Mouse (Mus musculus) layer of hippocampus, adult 11-12 months (tissue): ENCODE measurements around the gene 4933402N03Rik.
A peak's percentile ranks its signal among the peaks of the same experiment; 100 is the strongest.

Experiments
- DNase-seq: peaks from one replicate; pipeline ENCODE4 v3.0.0; 2022; ENCODE audit warnings: low spot score

The 4933402N03Rik gene

DNA sequence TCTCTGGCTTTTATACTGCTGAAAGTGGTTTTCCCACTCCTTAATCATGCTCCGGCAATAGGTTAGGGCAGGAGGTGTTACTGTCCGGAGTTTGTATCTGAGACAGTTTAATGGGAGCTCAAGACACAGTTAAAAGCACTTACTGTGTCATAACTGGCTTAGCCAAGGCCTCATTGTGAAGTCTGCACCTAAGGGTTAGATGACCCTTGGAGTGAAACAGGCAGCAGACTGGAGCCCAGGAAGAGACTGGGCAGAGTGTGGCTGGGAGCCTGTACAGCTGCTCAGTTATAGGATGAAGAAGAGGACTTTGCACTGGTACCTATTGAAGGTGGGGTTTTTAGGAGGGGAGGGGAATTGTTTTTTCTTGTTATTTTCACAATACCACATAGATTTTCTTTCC, at the start of gene 4933402N03Rik:
TSS of gene 4933402N03Rik (minus strand) at position 101 of the 400 bp plus-strand sequence.
- no peak for DNase-seq

- no peak for DNase-seq
These were observed 41.9 kb upstream of the 4933402N03Rik start for GRCm38 (mm10) chr7:131187996-131188395.

DNA sequence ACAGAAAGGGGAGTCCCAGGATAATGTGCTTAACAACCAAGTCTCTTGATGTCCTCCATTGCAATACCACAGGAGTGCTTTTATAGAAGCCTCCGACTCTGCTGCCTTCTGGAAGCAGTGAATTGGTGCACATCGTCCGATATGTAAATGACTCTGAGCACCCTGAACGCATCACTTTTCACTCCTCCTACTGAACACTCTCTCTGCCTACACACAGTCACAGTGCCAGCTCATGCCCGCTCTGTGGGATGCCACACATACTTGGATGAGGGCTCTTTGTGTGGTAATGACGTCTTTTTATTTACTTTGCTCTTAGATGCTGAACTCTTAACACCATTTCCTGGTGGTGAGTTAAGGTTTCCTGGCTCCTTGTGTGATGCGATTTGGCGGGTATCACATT, 40.9 kb upstream of the 4933402N03Rik start:
- DNase-seq = peak; percentile 19

DNA sequence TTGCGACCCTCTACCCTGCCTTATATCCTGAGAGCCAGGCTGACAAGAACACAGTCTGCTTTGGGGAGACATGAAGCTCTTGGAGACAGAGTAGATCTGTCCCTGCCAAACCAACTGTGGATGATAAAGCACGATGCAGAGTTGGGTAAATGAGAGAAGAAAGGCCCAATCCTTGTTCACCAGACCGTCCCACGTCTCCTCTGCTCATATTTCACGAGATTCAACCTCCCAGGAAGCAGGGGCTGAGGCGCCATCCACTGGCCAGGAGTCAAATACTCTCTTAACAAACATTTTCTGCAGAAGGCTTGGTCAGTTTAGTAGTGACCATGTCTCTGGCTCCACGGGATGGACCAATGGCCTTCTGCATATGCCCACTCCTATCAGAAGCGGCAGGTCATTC, 38.2 kb upstream of the 4933402N03Rik start:
- no peak for DNase-seq

DNA sequence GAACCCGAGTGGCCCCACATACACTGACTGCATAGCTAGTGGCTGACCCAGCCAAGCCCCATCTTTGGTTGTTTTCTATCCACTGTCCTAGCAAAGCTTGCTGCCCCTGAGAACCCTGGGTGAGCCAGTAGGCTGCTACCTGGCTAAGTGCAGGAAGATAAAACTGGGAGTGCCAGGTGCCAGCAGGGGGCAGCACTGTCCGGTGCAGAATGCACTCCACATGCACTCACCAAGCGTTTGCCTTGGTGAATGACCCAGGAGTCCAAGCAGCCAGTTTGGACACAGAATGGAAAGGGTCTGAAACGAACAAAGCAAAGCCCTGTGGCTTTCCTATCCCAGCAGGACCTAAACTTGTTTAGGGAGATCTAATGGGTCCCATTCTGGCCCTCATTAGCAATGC, 36.6 kb upstream of the 4933402N03Rik start:
- peak; percentile 22 for DNase-seq

- no peak for DNase-seq
These were observed 28.0 kb upstream of the 4933402N03Rik start, which contains the start of gene 5430419D17Rik for GRCm38 (mm10) chr7:131174121-131174520. TSS of gene 5430419D17Rik (plus strand) at chr7:131174402.

GRCm38 (mm10) chr7:131169099-131169498, 23.0 kb upstream of the 4933402N03Rik start:
- no peak for DNase-seq

DNA sequence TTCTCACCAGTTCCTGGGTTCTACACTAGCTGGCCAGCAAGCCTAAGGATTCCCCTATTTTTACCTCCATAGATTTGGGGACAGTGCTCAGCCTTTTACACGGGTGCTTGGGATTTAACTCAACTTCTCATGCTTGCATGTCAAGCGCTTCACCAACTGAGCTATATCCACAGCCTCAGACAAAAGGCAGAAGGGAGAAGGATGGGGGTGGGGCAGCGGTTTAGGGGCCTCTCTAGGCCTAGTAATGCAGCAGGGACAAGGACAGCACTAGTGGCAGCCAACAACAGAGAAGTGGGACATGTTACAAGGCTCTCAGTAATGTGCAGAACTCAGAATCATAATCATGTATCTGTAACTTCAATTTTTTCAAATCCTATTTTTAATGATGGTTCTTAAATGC, 21.7 kb upstream of the 4933402N03Rik start:
- no peak for DNase-seq

DNA sequence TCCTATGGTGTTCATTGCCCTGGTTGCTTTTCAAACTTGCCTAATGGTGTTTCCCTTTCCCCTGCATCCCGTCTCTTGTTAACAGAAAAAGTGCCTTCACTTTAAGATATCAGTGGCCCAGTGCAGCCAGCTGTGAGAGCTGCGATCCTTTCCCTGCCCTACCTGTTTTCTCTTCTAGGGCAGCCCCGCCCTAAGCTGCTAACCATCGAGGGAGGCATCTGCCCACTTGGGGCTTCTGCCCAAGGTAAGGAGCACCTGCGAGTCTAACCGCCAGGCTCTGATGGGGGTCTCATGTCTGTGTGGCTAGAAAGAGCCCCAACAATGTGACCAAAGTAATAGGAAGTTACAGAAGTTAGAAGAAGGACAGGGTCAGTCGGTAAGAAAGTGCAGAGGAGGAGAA, 16.1 kb upstream of the 4933402N03Rik start:
- DNase-seq = no peak

GRCm38 (mm10) chr7:131153044-131153443, 6.9 kb upstream of the 4933402N03Rik start:
- DNase-seq = no peak

GRCm38 (mm10) chr7:131150179-131150578, 4.1 kb upstream of the 4933402N03Rik start:
- DNase-seq = no peak

DNA sequence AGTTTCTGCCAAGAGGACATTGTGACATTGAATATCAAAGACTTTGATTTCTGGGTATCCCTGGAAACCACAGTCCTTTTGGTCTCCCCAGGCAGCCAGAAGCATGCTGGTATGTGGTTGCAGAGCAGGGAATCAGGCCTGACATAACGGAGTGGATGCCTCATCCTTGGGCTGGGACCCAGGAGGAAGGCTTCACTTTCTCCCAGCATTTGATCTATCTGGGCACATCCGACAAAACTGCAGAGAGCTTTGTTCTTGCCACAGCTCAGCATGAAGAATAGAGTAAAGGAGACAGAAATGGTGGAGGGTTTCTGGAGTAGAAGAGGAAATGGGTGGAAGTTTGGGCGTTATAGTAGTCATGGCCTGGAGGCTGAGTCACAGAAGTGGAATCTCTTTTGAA, 12.9 kb downstream of the 4933402N03Rik start:
- no peak for DNase-seq

- DNase-seq = no peak
These were observed 16.1 kb downstream of the 4933402N03Rik start for GRCm38 (mm10) chr7:131130021-131130420.

- no peak for DNase-seq
These were observed 23.8 kb downstream of the 4933402N03Rik start for GRCm38 (mm10) chr7:131122210-131122807.

GRCm38 (mm10) chr7:131114434-131114833, 31.7 kb downstream of the 4933402N03Rik start:
- no peak for DNase-seq

GRCm38 (mm10) chr7:131113676-131114075, 32.4 kb downstream of the 4933402N03Rik start:
- no peak for DNase-seq

DNA sequence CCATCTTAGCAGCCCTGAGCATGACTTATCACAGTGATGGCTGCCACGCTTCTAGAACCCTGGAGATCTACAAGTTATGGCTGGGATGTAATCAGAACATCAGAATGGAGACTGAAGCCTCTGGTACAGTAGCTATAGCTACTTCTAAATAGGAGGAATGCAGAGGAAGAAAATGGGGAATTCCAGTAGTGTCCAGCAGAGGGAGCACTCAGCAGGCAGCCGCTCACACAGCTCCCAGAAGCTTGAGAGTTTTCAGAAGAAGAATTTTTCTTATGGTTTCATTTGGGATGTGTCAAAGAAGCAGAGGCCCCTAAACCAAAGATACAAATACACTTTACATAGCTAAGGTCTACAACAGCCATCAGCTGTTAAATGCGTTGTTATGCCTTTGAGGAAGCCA, 33.6 kb downstream of the 4933402N03Rik start:
- DNase-seq = peak; percentile 72
